Mouse (Mus musculus) olfactory bulb, adult 2 months (tissue): ENCODE results near the gene Cep95. TPM values are rescaled to one million over a fixed set of nuclear protein-coding genes. Genes with fewer than 3 reads are reported as not detected.

Experiments
- H3K27ac ChIP-seq: fragments of 200-500 bp; 2 replicates; pipeline ENCODE4 v1.5.1; 2012; ENCODE audit warnings: low read depth, low read length; ENCODE audit not compliant: insufficient read depth
- H3K4me1 ChIP-seq: fragments of 200-500 bp; 2 replicates; pipeline ENCODE4 v1.6.1; 2012; ENCODE audit warnings: low read length; ENCODE audit not compliant: control insufficient read depth, insufficient read depth
- H3K4me3 ChIP-seq: fragments of 200-500 bp; 2 replicates; pipeline ENCODE4 v1.5.1; 2012; ENCODE audit warnings: mild to moderate bottlenecking, low read depth, low read length, moderate library complexity; ENCODE audit not compliant: insufficient read depth
- CTCF ChIP-seq: fragments of 200-500 bp; IDR thresholded peaks from 2 replicates; pipeline ENCODE4 v1.5.1; 2012; ENCODE audit warnings: low read depth, mild to moderate bottlenecking, low read length, moderate library complexity; ENCODE audit not compliant: insufficient read depth
- POLR2A ChIP-seq: fragments of 200-500 bp; IDR thresholded peaks from 2 replicates; pipeline ENCODE4 v1.6.1; 2012; ENCODE audit warnings: mild to moderate bottlenecking, low read depth, low read length, moderate library complexity; ENCODE audit not compliant: insufficient read depth
- WGBS: fragments of 180-500 bp; shearing (Covaris S2); methylation state at CpG from one replicate; pipeline ENCODE4 v1.1.7; 2018; 5-methylcytosine and 5-hydroxymethylcytosine counted together
- polyA plus RNA-seq: library from polyadenylated mRNA; stranded (reverse); fragments of >200 nt; gene quantifications from 2 replicates; pipeline ENCODE4 v1.2.4, GENCODE M21; 2012; ENCODE audit warnings: low replicate concordance; ENCODE audit not compliant: missing spikeins, insufficient read depth, insufficient read length

Gene Cep95
- polyA plus RNA-seq, 1 experiment: not detected

GRCm38 (mm10) chr11:106824403-106824802 lies 35.4 kb downstream of the Cep95 start:
- H3K4me3 ChIP-seq: no peak overlapping the region
- 93% methylated on average over 10 of the region's 10 CpGs for WGBS
- H3K27ac ChIP-seq: no peak overlapping the region
- peaks cover 9% of the 10 kb centered on the region for H3K4me1 ChIP-seq
- TF ChIP-seq CTCF: no peak
- no peak for TF ChIP-seq POLR2A

DNA sequence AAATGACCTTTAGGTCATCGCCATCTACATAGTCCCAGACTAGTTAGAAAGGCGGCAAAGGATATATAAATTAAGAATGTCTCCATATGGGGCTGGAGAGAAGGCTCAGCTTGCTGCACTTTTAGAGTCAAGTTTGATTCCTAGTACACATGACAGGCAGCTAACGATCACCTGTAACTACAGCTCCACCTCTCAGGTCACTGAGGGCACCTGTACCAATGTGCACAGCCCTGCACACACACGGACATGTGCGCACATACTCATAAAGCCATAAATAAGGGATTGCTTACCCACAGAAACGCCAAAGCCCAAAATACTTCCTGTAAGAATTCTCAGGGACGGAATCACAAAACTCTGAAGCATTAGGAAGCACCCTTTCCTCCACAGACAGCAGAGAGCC lies 39.0 kb downstream of the Cep95 start:
- WGBS: 97% methylated on average over 7 of the region's 7 CpGs
- H3K4me3 ChIP-seq: no peak overlapping the region
- no peaks in the 10 kb centered on the region for H3K4me1 ChIP-seq
- TF ChIP-seq POLR2A (no peak), CTCF (no peak)
- H3K27ac ChIP-seq: no peak overlapping the region

DNA sequence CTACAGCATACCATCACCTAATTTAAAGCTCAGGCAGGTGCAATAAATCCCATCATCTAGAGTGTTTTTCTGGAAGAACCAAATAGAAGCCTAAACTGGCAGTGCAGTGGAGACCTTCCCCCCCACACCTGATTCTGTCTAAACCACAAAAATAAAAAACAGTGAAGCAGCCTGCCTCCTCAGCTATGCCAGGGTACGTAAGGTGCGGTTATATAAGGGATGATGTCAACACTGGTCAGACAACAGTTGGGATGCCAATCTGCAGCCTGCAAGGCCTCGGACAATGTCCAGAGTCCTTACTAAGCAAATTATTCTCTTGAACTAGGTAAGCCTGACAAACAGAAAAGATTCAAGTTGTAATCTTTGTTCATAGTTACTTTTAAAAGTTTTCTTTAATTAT lies 53.0 kb downstream of the Cep95 start:
- no peaks in the 10 kb centered on the region for H3K4me1 ChIP-seq
- WGBS: 94% methylated on average over 3 of the region's 3 CpGs
- no peak overlapping the region for H3K27ac ChIP-seq
- no peak for TF ChIP-seq POLR2A
- TF ChIP-seq CTCF: no peak
- H3K4me3 ChIP-seq: no peak overlapping the region

DNA sequence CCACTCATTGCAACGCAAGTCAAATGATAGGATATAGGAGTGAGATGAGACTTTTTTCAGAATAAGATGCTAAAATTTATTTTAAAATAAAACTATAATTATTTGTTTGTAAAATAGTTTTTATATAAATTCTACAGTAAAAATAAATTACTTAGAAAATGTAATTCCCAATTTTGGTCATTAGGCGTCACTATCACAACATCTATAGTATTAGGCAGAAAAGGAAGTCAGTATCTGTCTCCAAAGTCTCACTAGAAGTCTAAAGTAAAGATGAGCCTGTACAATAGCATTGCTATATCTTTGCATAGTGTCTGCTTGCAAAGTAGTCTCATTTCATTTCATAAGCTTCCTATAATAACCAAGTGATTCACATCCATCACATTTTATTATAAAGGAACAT lies 62.4 kb downstream of the Cep95 start:
- TF ChIP-seq POLR2A (no peak), CTCF (no peak)
- H3K4me3 ChIP-seq: no peak overlapping the region
- H3K27ac ChIP-seq: no peak overlapping the region
- WGBS: 55% methylated on average over 2 of the region's 2 CpGs
- H3K4me1 ChIP-seq: no peaks in the 10 kb centered on the region

Other genes with a start within 250 kb of the Cep95 start
- not detected in 2 replicates for gene Tex2, start 175.8 kb upstream of the Cep95 start, polyA plus RNA-seq
- not detected in 2 replicates for gene Pecam1, start 38.6 kb upstream of the Cep95 start, polyA plus RNA-seq
- gene Milr1, start 38.0 kb upstream of the Cep95 start, polyA plus RNA-seq: not detected in 2 replicates
- not detected in 2 replicates for gene Polg2, start 9.7 kb upstream of the Cep95 start, polyA plus RNA-seq
- 601 and 983 TPM in 2 replicates for gene Ddx5, start 67 bp upstream of the Cep95 start, polyA plus RNA-seq
- not detected in 2 replicates for gene Smurf2, start 131.5 kb downstream of the Cep95 start, polyA plus RNA-seq
- not detected in 2 replicates for gene Kpna2, start 210.3 kb downstream of the Cep95 start, polyA plus RNA-seq
- not detected in 2 replicates for gene 1810010H24Rik, start 236.4 kb downstream of the Cep95 start, polyA plus RNA-seq